Mouse (Mus musculus): ENCODE data around the gene Bdh1. TPM values are rescaled to one million over a fixed set of nuclear protein-coding genes. Genes with fewer than 3 reads are reported as not detected.
A peak's percentile ranks its signal among the peaks of the same experiment; 100 is the strongest.

Bdh1 gene
- polyA plus RNA-seq, 1 experiment from 2014 or later = 22.7 TPM

DNA sequence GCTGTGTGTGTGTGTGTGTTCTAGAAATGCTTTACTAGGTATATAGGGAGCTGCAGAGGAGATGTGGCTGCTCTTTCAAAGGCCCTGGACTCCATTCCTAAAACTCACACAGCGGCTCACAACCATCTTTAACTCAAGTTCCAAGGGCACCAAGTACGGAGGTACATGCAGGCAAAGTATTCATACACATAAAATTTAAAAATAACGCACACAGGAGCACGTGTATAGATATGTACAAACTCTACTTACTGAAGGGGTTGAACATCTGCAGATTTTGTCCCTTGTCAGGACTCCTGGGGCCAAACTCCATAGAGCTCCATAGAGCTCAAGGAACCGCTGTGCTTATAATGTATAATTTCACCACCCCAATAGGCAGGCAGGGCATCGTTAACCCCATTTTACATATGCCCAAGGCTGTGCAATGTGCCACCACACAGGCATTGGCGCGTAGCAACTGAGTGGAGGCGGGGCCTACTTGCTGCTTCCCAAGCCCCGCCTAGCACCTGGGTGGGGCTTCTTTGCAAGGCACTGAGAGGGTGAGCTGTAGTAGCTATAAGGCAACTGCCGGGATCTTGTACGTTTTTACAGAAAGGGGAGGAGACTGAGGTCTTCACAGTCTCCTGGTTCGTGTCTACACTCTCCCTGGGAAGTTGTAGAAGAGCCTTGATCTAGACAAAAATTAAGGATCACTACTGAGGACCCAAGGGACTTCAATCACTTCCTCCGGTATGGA is 85.9 kb downstream of the Bdh1 start:
- Histone ChIP-seq H3K4me2 (replicated peaks) (peak overlapping the region; percentile 28; the same call in 1 of the 2 replicates), H3K27me3 (no peaks in the 10 kb centered on the region), H3K4me3 (no peak overlapping the region), H3K9me3 (no peaks in the 10 kb centered on the region), H3K27ac (peak overlapping the region; percentile 7; the same call in 1 of the 2 replicates), H3K36me3 (no peaks in the 10 kb centered on the region), H3K9ac (no peak overlapping the region), H3K4me1 (peaks cover 37% of the 10 kb centered on the region)
- 27% methylated on average over 14 of the region's 14 CpGs for WGBS
- ATAC-seq (ENCODE audit: insufficient number of reproducible peaks, insufficient read depth, low FRiP score, low TSS enrichment) = no peak

Other genes with a start within 250 kb of the Bdh1 start
- gene Acap2, start 221.0 kb upstream of the Bdh1 start, polyA plus RNA-seq (2016; fragmentation: Nextera tagmentation; extraction: Ambion mirVana) = 22.8 and 24.6 TPM in 2 replicates
- 89.2 and 90.2 TPM in 2 replicates for gene Ppp1r2, start 147.0 kb upstream of the Bdh1 start, polyA plus RNA-seq (2016; fragmentation: Nextera tagmentation; extraction: Ambion mirVana)
- 24.6 and 24.8 TPM in 2 replicates for gene Apod, start 107.5 kb upstream of the Bdh1 start, polyA plus RNA-seq (2016; fragmentation: Nextera tagmentation; extraction: Ambion mirVana)
- gene Dlg1, start 241.2 kb downstream of the Bdh1 start, polyA plus RNA-seq (2016; fragmentation: Nextera tagmentation; extraction: Ambion mirVana) = 39.1 and 43.5 TPM in 2 replicates